Mouse (Mus musculus): ENCODE measurements around the gene Thnsl2. TPM values are rescaled to one million over a fixed set of nuclear protein-coding genes. Genes with fewer than 3 reads are reported as not detected.
A peak's percentile ranks its signal among the peaks of the same experiment; 100 is the strongest.

The Thnsl2 gene
- total RNA-seq (2021), result 10 to 100 TPM; 27.9 to 31.7 TPM
- long read RNA-seq, experiment 1, transcript Thnsl2-202 (9 exons, 2,077 nt), result major isoform, 19 of 35 reads
- long read RNA-seq, experiment 1, partial matches to known transcripts, result 5 of 35 reads
- long read RNA-seq, experiment 1, other reads (novel, unspliced or antisense), result 9 of 35 reads
- long read RNA-seq, experiment 2, transcript Thnsl2-202 (9 exons, 2,077 nt), result major isoform, 40 of 65 reads
- long read RNA-seq, experiment 2, partial matches to known transcripts, result 10 of 65 reads
- long read RNA-seq, experiment 2, other reads (novel, unspliced or antisense), result 15 of 65 reads

DNA sequence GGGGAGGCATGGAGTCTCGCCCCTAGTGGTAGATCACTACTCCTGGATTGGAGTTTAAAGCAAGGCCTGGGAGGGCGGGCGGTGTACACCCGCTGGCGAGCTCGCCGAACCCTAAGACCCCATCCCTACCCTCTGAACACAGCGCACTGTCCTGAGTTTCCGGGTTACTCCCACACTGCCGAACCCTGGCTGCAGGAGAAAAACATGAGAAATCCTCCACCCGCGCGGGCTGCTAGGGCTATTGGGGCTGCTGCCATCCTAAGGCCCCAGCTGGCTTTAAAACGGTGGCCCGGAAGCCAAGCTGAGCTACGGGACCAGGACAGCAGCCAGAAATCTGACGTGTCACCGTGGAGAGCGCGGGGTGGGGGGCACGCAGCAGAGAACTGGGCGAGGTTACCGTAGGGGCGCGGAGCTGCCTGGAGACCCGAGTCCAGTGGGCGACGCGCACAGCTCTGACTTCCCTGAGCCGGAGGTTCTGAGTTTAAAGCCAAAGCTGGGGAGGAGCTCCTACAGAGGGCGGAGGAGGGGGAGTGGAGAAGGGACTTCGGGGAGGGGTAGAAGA, at the start of gene Thnsl2:
Gene Thnsl2, minus strand, starts transcription at position 546 of the 562 bp plus-strand sequence.
- peak; percentile 39 to 57 for DNase-seq (ENCODE audit: low spot score in 2 of 2)

DNA sequence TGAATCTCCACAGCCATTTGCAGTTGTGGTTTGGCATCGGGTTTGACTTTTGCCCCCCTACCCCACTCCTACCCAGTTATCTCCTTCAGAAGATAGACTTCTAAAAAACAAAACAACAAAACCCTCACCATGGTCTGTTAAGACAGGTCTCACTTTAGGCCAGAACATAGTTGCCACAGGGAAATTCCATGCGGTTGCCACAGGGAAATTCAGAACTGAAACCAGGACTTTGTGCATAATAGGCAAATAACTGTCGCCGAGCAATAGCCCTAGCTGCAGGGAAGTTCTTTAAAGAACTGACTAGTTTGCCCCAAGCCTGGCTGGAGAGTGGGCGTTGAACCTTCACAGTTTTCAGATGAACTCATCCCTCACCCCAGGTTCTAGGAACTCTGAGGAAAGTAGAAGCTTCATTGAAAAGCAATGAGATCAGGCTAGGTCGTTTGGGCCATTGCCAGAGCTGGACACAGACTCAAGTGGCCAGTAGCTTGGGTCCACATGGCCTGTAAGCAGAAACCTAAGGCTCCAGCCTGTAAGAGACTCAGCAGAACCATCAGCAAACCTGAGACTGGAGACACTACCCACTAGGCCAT, 49.0 kb upstream of the Thnsl2 start:
- no peak for DNase-seq (ENCODE audit: low spot score in 2 of 2)

DNA sequence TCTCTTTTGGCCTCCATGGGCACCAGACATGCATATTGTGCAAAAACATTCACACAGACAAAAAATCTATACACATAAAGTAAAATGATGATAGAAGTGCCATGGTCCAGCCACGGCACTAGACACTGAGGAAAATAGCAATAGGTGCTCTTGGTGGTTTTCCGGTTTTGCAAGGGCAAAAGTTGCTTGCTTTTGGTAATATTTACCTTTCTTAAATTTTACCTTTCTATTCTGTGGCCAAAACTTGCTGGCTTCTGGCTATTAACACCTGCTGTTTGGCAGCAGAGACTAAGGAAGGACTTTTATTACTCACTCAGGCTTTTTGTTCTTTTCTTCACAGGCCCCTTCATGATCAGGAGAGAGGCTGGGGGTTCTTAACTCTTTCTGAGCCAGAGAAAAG, 46.3 kb upstream of the Thnsl2 start:
- DNase-seq (ENCODE audit: low spot score in 2 of 2), result no peak

DNA sequence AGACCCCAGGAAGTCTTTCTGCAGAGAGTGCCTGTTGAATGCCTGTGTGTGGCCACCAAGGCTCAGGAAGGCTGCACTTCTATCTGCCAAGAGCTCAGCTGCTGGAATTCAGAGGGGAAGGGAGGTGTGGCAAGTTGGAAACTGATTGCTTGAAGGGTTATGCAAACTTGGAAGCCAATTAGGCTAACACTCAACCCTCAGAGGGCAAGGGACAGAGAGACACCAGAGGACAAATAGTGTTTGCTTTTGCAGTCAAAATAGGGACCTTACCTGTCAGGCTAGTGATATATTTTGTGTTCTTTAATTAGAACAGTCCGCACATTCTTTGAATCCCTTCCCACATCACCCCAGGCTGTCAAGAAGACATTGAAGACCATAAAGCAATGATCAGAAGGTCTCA, 45.3 kb upstream of the Thnsl2 start:
- no peak for DNase-seq (ENCODE audit: low spot score in 2 of 2)

DNA sequence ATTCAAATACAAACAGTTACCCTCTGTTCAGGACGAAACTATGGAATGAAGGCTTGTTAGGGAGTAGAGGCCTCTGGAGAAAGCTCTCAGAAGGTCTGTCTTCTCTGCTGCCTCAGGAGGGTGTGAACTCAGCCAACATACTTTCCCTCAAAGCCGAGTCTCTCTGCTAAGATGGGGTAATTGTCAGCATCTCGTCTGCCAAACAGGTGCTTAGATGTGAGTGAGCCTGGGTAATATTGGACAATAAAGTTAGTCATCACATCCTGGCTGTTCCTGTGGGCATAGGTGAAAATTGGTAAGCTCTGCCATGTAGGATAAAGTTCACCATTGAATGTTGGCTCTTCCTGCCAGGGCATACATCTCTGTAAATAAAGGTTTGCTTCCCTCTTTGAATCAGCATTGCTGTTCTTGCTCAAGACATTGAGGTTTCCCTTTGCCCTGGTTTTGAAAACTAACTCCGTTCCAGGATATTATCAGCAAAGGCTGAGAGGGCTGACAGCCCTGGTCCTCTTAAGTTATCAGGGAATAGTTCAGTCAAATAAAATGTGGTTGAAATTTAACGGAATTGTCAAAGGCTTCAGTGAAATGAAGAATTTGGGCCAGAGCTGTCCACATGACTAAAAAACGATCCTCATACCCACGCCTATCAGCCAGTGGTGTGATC, 40.8 kb upstream of the Thnsl2 start:
- DNase-seq (ENCODE audit: low spot score in 2 of 2), result no peak

DNA sequence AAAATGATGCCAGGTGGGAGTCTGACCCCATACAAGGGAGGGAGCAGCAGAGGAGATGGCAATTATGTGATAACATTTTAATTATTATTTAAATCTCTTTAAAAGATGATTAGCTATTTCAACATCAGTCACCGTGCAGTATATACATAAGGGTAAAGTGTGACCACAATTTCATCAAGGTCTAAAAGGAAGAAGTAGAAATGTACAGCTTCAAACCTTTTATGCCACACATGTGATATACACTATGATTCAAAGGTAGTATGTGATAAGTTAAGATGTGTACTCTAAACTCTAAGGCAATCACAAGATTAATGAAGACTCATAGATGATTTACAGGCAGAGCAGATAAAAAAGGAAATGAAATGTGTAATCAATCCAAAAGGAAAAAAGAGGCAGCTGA, 36.4 kb upstream of the Thnsl2 start:
- no peak for DNase-seq (ENCODE audit: low spot score in 2 of 2)

DNA sequence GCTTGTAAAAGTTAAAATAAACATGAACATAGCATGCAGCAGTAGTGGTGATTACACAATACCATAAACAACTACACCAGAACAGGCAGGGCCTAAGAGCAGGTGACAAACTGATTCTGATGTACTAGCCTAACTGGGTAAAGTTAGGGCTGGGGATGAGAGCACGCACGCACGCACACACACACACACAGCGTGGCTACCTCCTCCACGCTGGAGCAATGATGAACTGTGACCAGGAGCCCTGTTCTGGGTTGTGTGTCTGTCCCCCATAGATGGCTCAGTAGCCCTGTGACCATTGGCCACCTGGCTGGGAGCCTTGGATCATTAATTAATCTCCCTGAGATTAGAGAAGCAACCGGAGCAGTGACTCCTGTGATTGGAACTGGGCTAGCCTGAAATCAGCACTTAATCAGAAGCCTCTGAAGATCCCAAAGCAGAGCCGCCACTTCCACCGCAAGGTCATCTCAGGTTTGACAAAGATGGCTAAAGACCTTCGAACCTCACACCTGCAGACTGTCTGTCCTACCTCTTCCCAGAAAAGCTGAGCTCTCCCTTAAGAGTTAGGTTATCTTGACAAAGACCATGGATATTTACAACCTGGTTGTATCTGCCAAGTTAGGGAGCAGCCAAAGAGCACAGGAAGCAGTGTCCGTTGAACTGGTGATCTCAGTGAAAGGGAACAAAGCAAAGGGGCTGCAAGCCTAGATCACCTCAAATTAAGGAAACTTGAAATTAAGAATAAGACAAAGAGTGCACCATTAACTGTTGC, 28.8 kb upstream of the Thnsl2 start:
- DNase-seq (ENCODE audit: low spot score in 2 of 2), result no peak

DNA sequence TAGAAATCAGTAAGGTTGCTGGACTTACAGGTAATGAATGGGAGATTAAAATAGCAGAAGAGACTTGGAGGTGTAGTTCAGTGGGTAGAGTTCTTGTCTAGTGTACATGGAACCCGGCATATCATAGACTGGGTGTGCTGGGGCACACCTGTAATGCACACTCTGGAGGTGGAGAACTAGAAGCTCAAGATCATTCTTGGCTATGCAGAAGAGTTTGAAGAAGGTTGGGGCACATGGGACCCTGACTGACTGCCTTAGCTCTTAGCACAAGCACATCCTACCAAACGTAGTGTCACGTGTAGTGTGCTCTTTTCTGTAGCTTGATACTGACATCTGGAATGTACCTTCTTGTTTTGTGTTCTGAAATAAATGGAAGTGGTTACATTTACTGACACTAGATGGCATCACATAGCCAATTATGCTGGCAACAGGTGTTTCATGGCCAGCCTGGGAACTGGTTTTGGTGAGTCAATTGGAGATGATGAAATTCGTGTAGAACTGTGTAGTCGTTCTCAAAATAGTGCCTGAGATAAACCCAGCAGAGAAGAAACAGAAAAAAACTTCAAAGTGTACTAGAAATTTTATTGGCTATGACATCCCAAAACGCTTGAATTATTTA, 22.4 kb upstream of the Thnsl2 start:
- DNase-seq (ENCODE audit: low spot score in 2 of 2), result no peak

DNA sequence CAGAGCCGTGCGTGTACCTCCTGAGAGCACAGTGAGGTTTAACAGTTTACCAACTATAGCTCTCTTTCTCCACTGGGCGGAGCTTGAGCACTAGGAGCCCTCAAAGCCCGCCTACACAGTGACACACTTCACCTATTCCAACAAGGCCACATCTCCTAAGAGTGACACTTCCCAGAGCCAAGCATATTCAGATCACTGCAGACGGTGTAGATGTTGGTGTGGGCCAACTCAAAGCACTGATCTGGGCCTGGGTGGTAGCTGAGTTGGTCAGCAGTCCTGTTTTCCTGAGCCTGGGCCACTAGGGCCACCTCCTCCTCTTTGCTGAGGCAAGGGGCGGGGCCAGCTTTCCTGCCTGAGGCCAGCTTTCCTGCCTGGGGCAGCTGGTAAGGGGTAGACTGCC, 20.2 kb upstream of the Thnsl2 start:
- no peak for DNase-seq (ENCODE audit: low spot score in 2 of 2)

DNA sequence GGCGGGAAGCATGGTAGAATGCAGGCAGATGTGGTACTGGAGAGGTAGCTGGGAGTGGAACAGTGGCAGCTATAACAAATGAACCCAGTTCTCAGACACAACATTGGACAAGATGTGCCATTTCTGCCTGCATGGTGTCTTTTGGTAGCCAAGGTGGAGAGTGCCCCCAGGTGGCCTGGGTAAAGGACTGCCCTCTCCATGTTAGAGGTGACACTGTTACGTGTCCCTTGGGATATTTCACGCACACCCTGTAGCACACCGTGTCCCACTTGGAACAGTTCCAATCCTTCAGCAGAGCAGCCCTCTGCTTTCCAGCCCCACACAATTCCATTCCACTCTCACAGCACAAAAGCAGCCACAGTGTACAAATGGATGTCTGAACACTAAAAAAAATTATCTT, 18.0 kb upstream of the Thnsl2 start:
- DNase-seq (ENCODE audit: low spot score in 2 of 2), result no peak

DNA sequence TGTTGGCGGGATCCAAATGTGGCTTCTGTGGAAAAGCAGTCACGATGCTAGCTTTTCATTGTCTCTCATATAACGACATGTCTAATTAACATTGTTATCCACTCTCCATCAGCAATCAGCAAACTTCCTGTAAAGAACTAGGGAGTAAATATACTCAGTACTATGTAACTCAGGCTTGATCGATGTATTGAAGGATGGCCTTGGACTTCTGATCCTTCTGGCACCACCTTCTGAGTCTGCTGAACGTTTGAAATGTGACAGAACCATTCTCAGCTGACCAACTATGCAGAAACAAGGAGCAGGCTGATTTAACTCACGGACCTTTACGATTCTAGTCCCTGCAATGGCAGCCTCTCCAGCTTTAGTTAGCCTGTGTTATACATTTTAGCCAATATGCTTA, 17.1 kb upstream of the Thnsl2 start:
- DNase-seq (ENCODE audit: low spot score in 2 of 2), result no peak

DNA sequence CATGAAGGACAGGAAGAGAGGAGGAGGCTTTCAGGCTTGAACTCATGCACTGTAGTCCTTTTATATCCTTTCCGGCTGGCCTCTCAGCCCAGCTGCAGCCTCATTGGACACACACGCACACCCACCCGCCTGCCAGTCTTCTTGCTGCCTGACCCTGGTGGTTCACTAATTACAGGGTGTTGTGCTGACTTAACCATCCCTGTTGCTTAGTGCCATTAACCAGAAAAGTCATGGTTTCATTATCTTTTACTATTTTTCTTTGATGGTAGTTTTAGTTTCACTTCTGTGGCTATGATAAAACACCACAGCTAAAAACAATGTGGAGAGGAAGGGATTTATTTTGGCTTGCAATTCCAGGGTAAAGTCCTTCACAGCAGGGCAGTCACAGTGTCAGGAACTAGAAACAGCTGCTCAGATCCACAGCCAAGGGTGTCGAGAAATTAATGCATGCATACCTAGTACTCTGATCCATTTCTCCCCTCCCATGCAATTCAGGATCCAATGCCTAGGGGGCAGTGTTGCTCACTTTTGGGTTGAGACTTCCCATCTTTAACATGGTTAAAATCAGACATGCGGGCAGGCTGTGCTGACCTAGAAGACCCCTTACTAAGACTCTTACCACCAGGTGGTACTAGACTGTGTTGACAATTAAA, 12.6 kb upstream of the Thnsl2 start:
- DNase-seq (ENCODE audit: low spot score in 2 of 2), result no peak

DNA sequence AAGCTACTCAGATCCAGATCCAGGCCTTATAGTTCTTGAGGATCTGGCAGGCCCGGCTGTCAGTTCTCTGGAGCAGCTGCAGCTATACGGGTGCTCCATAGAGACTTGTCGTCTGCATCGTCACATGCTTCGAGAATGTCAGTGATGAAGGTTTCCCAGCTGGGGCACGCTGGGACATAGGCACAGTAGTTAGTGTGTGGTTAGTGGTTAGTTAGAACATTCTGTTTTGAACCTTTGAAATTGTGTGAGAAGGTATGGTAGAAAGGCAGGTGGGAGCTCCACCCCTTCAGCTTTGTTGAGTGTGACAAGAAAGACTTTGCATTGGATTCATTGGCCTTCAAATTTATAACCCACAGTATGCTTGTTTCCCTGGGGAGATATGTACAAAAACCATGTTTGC, 10.6 kb upstream of the Thnsl2 start:
- DNase-seq (ENCODE audit: low spot score in 2 of 2), result no peak

DNA sequence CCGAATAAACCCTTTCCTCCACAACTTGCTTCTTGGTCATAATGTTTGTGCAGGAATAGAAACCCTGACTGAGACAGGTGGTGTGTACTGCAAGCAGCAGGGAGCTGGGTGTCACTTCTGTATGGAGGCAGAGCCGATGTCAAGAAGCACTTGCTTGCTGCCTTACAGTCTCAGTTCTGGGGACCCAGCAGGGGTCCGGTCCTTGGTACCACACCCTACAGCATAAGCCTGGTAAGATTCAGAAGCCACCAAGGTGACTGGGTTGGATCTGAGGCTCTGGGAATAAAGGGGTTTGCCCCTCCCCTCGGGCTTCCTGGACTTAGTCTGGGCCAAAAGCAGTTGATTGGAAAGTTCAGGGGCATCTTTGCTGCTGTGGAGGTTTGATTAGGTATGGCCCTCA, 9.2 kb upstream of the Thnsl2 start:
- no peak for DNase-seq (ENCODE audit: low spot score in 2 of 2)

DNA sequence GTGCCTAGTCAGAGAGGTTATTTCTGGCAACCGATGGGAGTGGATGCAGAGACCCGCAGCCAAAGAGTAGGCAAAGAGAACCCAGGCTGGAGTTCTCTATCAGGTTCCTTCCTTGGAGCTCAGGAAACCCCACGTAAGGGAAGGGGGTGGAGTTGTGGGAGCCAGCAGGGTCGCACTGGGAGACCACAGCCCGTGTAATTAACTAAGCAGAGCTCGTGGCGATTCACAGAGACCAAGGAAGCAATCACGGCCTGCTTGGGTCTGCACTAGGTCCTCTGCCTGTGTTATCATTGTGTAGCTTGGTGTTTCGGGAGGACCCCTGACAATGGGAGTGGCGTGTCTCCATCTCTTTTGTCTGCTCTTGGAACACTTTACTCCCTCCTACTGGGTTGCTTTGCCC, 6.9 kb upstream of the Thnsl2 start:
- DNase-seq (ENCODE audit: low spot score in 2 of 2), result no peak

DNA sequence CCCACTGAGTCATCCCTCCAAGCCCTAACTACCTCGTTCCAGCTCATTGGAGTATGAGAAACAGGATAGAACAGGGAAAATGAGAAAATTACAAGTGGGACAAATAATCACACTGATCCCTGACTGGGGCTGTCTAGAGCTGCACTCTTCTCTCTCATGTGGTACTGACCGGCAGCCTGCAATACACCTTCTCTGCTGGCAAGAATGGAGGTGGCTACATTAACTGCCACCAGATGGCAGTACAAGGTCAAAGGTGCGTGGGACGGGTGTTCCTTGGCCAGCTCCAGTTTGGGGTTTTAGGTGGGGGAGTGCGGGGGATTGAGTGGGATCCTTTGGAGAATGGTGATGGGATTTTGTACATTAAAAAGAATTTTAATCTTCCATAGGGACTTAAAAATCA, 5.3 kb upstream of the Thnsl2 start:
- DNase-seq (ENCODE audit: low spot score in 2 of 2), result no peak

DNA sequence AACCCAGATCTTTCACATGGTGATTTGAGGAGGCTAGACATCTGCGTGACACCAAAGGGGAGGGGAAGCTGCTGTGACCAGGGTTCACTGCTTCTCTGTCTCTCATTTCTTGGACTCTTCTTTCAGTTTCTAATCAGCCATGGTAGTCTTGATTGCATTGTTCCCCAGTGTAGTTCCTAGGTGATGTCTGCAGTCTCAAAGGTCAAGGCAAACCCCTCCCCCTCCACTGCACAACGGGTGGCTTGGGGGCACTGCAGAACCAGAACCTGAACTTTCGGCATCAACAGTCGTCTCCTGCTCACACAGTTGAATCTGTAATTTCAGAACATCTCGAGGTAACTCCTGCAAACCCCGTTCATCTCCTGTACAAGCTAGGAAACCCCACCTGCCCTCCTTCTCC, 4.1 kb upstream of the Thnsl2 start:
- DNase-seq (ENCODE audit: low spot score in 2 of 2), result no peak

DNA sequence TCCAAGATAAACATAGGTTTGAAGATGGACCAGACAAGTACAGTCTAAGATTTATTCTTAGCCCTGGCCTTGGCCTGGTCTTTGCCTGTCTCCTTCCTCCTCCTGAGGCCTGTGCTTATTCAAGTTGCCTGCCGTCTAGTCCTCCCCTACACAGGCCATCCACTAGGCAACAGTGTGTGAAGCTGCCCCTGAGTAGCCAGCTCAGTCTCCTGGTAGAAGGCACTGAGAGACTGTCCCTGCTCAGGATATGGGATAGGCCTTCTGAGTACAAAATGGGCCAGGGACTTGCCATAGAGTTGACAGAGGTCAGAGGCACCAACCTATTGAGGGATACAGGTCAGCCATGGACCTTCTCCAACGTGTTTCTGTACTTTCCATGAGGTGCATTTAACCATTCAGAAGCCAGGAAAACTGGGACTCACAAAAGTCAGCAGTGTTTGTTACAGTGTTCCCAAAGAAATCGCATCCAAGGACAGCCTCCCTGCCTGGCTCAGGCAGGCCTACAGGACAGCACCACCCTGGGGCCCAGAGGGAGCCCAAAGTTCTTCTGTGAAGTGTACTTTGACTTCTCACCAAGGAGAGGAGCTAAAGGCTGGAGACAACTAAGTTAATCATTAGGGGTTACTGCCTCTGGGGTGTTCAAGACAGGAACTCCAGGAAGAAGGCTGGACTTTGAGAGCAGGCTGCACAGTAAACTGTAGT, 1.2 kb upstream of the Thnsl2 start:
- DNase-seq (ENCODE audit: low spot score in 2 of 2), result no peak

DNA sequence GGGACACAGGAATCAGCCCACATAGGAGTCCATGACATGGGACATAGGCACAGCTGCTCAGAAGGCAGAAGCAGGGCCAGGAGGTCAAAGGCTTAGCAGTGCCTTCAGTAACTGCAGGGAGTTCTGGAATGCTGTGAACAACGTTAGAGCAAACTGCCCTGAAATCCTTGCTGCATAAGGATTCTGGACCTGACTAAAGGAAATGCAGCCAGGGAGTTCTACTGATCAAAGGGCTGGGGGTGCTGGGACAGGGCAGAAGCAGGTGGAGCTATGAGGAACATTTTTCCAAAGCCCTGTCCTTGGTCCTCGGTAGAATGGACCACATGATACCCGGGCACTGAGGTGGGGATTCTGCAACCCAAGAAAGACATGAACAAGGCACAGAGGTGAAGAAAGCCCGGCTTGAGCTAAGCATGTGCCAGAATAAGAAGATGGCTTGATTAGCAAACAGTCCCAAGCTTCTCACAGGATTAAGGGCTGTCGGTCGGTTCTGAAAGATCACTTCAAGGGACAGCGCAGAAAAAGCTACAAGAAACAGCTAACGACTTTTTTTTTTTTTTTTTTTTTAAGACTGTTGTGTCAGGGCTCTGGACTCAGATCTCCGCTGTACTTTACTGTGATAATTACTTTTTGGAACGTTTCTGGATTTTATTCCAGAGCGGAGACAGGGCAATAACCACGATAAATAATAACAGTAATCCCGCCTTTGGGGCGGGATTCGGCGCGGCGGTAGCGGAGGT, 915 bp downstream of the Thnsl2 start:
- DNase-seq (ENCODE audit: low spot score in 2 of 2), result no peak
